Mouse (Mus musculus) heart, postnatal 25 days (tissue): ENCODE measurements around the gene Rexo1. TPM values are rescaled to one million over a fixed set of nuclear protein-coding genes. Genes with fewer than 3 reads are reported as not detected.

Experiments
- DNase-seq: peaks from one replicate; pipeline ENCODE4 v3.0.0; 2022; ENCODE audit warnings: low spot score
- intact Hi-C: fragments of 180-260 bp; cut with DNase I; formaldehyde crosslinking; loops from one replicate; pipeline ENCODE4 v1.15.1; 2025
- total RNA-seq, 2 experiments: library from RNA; stranded (reverse); gene quantifications; 2 replicates each; pipeline ENCODE4 v1.2.3; 2021

Rexo1 gene
- total RNA-seq, 2 experiments from 2014 or later, result 11.1 to 12.2 TPM

DNA sequence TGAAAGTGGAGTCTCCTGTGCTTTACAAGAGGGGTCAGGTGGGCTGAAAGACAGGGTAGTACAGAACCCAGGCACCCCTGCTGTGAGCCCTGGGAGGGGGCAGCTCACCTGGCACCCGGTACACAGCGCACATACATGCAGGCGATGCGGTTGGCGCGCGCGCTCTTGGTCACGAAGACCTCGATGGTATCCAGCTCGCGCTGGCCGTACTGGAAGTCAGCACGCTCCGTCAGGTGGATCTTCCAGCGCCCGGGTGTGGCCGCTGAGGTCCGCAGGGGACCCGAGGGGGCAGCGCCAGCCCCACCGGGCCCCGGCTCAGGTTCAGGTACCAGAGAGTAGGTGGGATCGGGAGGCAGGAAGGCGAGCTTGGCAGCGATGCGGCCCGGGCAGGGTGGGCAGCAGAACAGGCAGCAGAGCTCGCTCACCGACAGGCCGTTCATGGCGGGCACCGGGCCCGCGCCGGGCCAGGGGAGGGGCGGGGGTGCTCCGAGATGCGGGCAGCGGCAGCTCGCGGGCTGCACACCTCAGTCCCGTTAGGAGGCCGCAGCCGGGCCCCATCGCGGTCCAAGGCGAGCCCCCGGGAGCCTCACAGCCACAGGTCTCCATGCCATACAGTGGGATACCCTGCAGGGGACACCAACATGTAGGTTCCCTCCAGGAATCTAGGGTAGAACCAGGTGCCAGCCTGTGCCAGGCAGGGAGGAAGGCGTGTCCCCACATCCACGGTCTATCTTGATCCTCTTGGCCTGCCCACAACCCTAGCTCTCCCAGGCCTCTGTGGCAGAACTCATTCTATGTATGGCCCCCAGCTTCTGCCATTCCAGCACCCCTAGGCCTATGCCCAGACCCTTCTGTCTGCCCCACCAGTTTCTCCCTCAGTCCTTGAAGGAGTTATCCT, 25.3 kb upstream of the Rexo1 start:
- no peak for DNase-seq
- intact Hi-C loops, result no loop called here

DNA sequence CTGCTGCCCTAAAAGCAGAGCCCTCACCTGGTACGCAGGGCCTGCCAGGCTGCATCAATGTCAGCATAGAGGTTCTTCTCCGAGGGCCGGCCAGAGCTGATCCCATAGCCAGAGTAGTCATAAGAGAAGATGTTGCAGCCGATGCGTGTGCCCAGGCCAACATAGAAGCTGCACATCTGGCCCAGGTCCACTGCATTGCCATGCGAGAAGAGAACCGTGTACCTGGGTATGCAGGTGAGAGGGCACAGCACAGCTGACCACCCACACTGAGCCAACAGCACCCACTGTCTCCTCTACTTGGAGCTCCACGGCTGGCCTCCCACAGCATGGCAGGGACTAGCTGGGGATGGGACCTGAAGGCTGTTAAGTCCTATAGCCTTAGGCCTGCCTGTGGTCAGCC, 24.2 kb upstream of the Rexo1 start:
- no peak for DNase-seq
- intact Hi-C loops, result no loop called here

DNA sequence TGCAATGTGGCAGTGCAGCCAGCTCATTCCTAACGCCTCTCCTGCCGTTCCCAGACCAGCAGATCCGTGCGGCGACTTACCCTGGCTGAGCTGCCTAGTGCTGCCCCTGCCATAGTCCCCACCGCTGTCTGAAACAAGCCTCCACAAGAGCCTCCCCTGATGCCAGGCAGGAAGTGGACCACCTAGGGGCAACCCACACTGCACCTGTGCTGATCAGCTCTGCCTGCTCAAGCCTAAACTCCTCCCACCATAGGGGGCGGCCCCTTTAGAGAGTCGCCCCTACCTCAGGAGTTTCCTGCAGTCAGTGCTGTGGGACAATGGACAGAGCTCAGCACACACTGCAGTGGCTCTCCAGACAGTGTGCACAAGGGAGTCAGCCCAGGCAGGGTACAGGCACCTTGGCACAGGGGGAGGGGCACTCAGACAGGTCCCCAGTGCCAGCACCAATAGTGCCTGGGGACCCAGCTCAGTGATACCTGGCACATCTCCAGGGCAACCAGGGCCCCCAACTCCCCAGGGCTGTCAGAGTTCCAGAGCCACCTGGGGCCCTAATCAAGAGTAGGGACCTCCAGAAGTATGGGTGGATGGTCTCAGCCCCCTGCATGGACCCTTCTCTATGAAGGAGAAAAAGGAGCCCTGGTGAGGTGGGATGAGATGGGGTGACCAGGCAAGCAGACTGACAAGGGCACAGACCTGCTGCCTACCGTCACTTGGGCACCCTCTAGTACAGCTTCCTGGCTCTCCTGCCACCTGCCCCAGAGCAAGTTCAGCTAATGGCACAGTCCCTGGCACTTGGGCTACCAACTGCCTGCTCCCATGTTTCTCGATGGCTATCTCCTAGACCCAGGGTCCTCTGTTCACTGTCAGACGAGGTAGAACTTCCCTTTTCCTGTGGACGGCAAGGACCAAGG, 23.5 kb upstream of the Rexo1 start:
- intact Hi-C loops, result no loop called here
- no peak for DNase-seq

DNA sequence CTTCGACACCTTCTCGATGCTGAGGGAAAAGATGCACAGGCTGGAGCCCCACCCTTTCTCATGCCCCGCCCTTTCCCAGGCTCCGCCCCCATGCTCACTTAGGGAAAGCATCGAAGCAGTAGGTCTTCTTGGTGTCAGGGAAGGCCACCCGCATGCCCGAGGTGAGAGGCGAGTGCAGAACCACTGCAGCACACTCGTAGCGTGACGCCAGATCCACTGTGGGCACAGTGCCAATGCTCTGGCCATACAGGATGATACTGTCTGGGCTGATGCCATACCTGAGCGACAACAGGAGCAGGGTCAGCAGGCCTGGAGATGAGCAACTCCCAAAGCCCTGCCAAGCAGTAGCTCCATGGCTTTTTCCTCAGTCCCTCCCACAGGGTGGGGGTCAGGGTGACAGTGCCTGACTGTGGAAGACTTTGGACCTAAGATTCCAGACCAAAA, 22.7 kb upstream of the Rexo1 start:
- DNase-seq, result no peak
- intact Hi-C loops, result no loop called here

DNA sequence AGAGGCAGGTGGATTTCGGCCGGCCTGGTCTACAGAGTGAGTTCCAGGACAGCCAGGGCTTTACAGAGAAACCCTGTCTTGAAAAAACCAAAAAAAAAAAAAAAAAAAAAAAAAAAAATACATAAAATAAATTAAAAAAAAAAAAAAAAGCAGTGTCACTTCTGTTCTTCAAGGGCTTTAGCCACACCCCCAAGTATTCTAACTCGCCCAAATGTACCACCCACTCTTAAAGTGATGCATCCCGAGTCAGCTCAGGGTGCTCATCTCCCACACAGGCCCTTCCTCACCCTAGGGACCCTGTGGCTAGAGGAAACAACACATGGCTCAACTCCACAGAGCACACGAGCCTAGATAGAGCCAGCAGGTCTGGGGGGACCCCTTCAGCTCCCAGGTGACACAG, 21.7 kb upstream of the Rexo1 start:
- DNase-seq, result no peak
- intact Hi-C loops, result no loop called here

DNA sequence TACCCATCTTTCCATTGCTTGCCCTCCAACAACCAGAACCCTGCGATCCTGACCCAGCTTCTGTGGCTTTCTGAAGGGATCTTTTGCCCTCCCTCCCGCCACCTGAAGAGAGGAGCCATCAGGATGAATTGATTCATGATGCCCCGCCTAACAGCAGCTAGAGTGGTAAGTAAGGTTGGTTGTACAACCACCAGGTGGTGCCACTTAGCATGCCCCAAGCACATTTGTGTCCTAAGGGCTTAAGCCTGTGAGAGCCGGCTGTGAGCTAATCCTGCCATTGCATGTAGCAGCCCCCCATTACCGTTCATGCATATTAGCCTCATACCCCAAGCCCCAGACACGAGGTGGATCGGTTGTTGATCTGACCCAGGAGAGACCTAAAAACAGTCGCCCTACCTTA, 17.6 kb upstream of the Rexo1 start:
- no peak for DNase-seq
- intact Hi-C loops, result no loop called here

DNA sequence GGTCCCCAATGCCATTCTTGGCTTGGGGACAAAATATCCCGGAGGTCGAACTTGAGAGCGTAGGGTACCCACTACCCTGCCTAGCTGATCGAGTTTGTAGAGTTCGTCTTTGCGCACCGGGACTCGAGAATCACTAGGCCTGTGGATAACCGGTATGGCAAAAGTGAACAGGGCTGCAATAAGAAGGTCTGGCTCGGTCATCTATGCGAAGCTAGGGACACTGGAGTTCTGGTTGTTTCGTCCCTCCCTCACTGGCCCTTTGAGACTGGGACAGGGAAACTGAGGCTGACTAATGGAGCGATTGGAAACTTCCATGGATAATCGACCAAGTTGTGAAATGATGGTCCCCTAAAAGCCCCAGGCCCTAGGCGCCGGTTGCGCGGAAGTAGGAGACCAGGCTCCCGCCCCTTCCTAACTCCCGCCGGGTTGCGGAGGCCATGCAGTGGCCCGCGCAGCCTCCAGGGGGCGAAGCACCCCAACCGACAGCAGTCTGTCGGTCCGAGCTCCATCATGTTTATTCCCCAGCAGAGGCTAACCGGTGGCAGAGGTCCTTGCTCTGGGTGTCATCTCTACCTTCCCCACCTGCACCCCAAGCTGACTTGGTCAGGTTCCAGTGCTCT, 16.9 kb upstream of the Rexo1 start:
- intact Hi-C loops, result no loop called here
- peak; percentile 77 for DNase-seq

DNA sequence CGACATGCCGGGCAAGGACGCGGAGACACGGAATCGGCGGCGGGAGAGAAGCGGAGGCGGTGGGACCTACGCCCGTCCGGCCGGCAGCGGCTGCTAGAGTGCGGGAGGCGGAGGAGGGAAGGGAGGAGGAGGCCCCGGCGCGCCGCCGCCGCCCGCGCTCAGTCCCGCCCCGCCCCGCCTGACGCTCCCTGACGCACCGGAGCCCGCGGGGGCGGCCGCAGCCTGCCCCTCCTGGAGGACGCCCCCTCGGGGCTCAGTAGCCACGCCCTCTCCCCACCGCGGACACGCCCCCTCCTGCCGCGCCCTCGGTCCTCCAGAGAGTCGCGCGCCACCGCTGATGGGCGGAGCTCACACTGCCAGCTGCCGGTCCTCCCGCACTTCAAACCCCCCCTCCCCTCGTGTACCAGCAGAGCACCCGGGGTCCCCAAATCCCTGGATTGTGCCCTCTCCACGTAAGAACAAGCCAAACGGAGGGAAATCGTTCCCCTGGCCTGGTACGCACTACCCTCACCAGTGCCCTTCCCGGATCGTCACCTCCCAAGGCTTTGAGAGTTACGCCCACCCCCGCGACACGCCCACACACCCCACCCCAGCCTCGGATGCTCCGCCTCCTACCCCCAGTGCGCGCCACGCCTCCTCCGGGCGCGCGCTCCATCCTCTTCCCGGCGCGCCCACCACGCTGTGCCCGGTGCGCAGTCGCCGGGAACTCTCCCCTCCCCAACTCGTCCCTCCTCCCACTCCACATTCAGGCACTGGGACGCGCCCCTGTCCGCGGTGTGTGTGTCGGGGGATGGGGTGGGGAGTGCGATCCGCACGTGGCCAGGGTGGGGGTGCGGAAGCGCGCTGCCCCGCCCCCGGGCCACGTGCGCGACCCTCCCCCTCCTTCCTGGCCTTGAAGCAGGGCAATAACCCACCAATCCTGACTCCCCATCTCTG, 16.1 kb upstream of the Rexo1 start, which contains the start of gene Klf16:
TSS of gene Klf16 (minus strand) at position 127 of the 936 bp plus-strand sequence.
- DNase-seq, result peak; percentile 96

DNA sequence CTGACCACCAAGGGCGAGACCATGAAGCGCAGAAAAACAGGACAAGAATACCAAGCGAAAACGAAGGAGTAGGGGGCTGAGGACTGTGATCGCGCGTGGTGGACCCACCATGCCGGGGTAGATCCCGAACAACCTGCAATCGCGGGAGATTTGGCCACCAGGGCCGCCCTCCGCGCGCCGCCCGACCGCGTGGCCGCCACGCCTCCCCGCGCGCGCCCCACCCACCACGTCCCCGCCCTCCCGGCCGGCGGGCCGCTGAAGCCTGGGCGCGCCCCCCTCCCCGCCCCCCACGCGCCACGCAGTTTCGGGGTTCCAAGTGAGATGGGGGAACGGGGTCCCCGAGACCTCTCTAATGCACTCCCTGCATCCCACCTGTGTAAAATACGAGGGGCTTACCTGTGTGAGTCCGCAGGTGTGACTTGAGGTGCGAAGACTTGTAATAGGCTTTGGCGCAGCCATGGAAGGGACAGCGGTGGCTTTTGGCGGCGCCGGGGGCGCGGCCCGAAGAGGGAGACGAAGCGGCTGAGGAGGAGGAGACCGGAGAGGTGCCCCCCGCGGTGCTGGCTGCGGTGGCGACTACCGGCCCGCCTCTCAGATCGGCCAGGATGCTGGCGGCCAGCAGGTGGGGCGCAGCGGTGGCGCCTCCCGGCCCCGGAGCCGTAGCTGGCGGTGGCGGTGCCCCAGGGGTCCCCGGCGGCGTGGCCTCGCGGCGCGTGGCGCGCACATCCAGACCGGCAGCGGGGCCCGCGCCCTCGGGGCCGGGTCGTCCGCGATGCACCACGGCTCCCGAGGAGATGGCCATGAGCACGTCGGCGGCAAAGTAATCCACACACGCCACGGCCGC, 15.2 kb upstream of the Rexo1 start:
- DNase-seq, result no peak
- intact Hi-C loops, result no loop called here

More for the DNA sequence above, 16.1 kb upstream of the Rexo1 start, which contains the start of gene Klf16:
- intact Hi-C loops, result no loop called here

DNA sequence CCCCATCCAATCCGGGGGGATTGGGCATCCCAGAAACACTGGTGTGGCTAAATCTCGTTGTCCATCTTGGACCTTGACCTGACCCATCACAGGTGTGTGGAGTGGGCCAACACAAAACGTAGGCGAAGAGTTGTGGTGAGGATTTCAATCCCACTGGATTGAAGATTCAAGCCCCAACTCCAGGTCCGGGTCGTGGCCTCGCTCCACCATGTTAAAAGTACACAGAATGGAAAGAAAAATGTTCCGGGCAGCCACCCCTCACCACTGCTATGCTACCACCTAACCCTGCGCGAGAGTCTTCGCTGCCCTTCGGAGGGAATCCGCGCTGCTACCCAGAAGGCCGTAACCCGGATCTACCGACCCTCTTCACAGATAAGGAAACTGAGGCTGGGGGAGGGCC, 14.6 kb upstream of the Rexo1 start:
- intact Hi-C loops, result no loop called here
- no peak for DNase-seq

DNA sequence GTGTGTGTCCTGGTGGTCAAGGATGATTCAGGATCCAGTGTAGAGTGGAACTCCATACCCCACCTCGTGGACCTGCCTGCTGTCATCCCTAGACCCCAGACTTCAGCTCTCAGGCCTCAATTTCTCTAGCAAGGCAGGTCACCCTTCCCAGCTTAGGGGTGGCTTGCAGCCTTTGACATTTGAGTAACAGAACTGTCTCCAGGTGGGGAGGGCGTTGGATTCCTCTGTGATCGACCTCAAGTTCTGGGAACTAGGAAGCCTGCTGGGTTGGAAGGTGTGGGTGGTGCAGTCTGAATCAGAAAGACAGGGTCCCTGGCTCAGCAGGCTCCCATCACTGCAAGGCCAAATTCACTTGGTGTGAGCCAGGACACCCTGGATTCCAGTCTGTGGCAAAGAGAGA, 13.5 kb upstream of the Rexo1 start:
- intact Hi-C loops, result no loop called here
- no peak for DNase-seq

DNA sequence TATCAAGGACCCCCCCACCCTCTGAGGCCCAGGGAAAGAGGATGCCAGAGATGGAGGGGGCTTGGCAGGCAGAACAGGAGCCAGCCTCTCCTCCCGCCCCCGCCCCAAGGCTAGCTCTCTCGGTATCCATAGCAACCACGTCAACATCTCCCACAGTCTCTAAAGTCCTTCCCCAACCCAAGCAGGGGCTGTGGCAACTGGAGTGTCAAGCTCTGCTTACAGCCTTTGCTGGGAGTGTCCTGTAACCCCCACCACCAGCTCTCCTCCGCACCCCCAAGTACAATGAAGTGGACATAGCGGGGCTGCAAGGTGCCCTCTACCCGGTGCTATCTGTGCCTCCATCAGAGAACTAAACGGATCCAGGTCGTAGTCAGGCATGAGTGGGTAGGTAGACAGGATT, 12.6 kb upstream of the Rexo1 start:
- intact Hi-C loops, result no loop called here
- DNase-seq, result no peak

DNA sequence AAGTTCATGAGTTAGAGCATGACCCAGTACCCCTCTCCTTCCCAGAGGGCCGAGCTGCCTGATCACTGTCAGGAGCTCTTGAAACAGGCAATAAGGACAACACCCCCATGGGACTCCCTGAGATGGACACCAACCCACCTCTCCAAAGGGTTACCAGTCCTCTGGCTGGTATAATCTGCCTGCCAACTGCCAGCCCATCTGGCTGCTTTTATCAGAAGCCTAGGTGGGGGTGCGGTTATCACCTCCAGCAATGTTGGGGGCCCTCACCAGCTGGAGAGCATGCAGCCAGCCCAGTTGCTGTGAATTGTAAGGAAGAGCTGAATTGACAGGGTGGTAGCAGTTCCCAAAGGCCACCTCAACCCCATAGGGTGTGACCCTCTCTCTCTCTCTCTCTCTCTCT, 11.1 kb upstream of the Rexo1 start:
- no peak for DNase-seq
- intact Hi-C loops, result no loop called here

DNA sequence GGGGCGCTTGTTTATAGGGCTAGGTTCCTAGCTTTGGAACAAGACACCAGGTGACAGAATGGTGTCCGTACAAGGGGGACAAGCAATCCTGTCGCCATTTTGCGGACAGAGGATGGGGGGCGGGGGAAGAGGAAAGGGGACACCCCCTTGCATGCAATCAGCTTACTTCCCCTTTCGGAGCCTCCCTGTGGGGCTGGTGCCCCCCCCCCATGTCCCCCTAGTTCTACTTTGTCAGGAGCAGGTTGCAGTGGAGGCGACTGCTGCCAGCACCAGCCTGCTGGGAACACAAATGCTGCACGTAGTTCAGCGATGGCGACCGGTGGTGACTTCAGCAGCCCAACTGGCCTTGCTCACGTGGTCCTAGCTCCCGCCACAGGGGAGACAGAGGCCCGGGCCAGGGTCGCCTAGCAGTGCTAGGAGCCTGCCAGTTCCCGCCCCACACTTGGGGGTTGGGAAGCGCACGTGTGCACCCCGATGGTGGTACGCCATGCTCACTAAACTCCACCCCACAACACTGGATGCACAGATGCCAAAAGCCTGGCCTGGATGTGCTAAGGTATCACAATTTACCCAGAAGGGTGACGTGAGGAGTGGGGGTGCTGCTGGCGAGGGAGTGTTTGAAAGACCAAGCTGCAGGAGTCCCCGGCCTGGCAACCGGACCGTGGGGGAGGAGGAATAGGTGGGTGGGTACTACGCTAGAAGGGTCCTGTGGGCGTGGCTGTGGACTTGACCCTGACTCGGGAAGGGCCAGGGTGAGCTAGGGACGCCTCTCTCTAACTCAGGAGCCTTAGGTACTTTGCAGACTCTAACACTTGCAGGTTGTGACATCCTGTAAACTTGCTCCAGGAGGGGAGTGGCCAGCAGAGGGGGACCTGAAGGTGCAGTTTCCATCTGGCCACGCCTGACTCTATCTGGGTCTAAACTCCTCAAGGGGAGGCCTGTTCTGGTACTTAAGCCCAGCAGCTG, 9.8 kb upstream of the Rexo1 start:
- no peak for DNase-seq
- intact Hi-C loops, result no loop called here

DNA sequence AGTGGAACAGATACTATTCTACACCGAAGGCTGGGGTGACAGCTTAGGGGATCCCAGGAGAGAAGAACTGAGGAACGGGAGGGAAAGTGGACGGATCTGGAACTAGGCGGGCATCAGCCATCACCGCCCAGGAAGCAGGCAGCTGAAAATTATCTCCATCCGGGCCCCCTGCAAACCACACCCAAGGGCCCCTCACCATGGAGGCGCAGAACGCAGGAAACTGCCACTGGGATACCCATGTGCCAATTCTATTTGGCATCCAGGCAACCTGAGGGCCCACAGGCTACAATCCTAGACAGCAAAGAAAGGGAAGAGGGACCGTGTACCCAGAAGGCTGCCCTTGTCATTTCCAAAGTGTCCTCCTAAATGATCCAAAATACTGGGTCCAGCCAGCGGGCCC, 9.1 kb upstream of the Rexo1 start:
- intact Hi-C loops, result no loop called here
- DNase-seq, result no peak

DNA sequence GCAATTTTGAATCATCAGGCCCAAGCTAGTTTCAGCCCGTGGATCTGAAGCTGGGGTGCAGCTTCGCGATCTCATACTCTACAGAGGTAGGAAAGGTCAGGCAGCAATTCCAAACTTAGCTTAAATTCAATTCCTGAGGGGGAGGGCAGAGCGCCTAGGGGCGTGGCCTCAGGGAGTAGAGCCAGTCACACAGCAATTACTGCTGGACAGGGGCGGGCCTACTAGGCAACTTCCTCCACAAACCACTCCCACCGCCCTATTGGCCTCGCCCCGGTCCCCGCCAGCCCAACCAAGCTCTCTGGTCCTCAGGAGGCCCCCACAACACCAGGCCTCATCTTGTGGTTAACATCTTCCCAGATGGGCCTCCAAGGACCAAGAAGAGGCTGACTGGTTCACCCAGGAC, 8.3 kb upstream of the Rexo1 start:
- peak; percentile 39 for DNase-seq

DNA sequence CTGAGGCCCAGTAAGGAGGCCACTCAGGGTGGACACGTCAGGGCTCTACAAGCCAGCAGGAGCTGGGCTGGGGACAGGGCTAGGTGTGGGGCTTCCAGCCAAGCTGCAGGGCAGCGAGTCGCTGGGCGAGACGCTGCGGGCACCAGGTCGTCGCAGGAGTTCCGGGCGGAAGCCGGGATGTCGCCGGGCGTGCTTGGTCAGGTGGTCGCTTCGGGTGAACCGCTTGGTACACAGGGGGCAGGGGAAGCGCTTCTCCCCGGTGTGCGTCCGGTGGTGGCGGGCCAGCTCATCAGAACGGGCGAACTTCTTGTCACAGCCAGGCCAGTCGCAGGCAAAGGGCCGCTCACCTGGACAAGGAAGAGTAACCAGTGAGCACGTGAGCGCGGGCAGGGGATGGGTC, 7.5 kb upstream of the Rexo1 start:
- intact Hi-C loops, result no loop called here
- no peak for DNase-seq

More for the DNA sequence above, 8.3 kb upstream of the Rexo1 start:
- intact Hi-C loops, result no loop called here
